Mouse (Mus musculus): ENCODE measurements at regions not wholly inside any gene's neighbourhood (a gene's known extent, or its start where the extent isn't known, plus 50 kb on each side); places are given as distances from the start of the nearest gene placed in this dataset.

DNA sequence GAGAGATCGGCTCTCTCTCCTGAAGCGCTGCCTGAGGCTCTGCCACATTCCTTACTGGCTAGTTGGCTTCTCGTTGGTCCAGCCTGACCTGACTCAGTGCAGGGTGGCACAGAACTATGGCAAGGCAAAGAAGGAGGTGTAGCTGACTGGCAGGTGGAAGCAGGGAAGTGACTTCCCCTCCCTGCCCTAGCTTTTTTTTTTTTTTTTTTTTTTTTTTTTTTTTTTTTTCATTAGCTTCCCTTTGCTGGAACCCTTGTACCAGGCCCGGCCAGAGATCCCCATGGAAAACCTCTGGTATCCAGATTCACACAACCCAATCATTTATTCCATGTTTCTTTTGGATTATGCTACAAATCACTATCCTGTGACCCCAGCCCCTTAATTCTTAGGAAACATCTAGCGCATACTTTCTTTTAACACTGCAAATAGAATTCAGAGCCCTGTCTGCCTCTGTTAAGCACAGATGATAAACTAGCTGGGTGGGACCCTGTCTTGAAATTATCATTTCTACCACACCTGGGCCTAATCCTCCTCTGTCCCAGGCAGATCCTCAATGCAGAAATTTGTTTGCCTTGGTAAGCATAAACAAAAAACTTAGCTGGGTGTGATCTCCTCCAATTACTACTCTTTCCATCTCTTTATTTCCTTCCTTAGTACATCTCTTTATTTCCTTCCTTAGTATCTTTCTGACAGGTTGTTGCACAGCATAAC, 742.9 kb downstream of the Hace1 start:
- no peak for TF ChIP-seq POLR2A (IDR thresholded peaks at IDR 0.05; ENCODE audit: control insufficient read depth, low read depth, low read length)
- no peak for TF ChIP-seq CTCF (IDR thresholded peaks at IDR 0.05; ENCODE audit: control insufficient read depth, insufficient read depth, insufficient replicate concordance, low read depth, low read length)
